Mouse (Mus musculus): ENCODE data around the gene Ephb4.

DNA sequence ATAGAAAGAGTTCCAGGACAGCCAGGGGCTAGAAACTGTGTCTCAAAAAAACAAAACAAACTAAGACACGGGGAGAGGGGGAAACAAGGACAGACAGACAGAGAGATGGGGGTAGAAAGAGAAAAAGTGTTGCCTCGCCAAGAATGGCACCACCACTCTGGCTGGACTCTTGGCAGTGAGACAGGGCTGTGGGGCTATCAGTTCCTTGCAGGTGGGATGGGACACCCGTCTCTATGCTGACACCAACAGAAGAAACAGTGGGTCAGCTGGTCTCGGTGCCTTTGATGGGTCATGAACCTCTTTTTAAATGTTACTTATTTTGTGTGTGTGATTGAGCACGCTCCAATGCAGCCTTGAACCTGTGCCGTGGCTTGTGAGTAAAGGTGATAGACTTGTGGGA lies 9.7 kb upstream of the Ephb4 start:
- no peak for TF ChIP-seq CTCF (IDR thresholded peaks at IDR 0.05; ENCODE audit: low read depth)
- no peak for TF ChIP-seq EP300 (IDR thresholded peaks at IDR 0.05; ENCODE audit: low read depth)

Data from liver, postnatal 0 days (tissue).